Mouse (Mus musculus) erythroid progenitor cell, adult 5-6 weeks (primary cell): ENCODE measurements around the gene Gal3st4. TPM values are rescaled to one million over a fixed set of nuclear protein-coding genes. Genes with fewer than 3 reads are reported as not detected.
"Not testable (repeated sequence)": the region's sequence is repeated elsewhere in the genome, so short reads cannot be mapped to it uniquely, and the experiment has no call there.

Source experiments
- ATAC-seq: replicated peaks from 2 replicates; pipeline ENCODE4 v1.8.0; 2016; ENCODE audit warnings: moderate number of reproducible peaks, mild to moderate bottlenecking, moderate TSS enrichment, inconsistent platforms; ENCODE audit not compliant: poor library complexity, low FRiP score, severe bottlenecking
- total RNA-seq, 2 experiments: library from RNA; stranded (forward) in 1 of 2; stranded (reverse) in 1 of 2; fragments of 150-400 nt in 1 of 2; fragments of 186-747, 209-891 nt in 1 of 2; gene quantifications; 2 replicates each; pipeline versions ENCODE4 v1.2.3 to v1.2.4; 2015 to 2017; ENCODE audit warnings: low replicate concordance in 2 of 2

Gene Gal3st4
- total RNA-seq, 2 experiments from 2014 or later: not detected

DNA sequence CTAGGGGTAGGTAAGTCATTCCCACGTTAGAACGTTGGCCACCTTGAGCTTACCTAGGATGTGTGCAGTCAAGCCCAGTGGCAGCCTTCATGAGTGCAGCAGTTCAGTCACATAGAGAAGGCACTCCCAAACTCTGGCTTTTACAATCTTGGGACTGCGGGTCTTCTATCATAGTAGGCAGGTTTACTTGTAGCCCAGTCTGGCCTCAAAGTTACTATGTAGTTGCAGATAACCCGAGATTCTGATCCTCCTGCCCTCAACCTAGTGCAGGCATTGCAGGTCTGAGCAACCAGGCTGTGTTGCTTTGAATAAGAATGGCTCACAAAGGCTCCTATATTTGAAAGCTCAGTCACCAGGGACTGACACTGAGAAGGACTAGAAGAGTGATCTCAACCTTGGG, 46.1 kb downstream of the Gal3st4 start:
- ATAC-seq: no peak

DNA sequence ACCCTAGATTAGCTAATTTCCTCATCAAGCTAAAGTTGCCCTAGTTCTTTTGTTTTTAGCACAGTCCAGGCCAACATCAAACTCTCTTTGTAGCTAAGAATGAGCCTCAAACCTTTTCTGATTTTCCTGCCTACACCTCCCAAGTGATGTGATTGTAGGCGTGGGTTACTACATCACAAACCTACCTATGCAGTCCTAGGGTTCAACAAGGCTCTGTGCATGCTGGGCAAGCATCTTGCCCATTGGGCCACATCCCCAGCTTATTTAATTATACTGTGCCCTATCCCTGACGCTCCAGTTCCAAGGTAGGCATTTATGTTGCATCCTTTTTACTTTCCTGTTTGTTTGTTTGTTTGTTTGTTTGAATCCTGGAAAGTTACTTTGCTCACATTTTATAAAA, 46.9 kb downstream of the Gal3st4 start, which contains the start of gene Nxpe5:
Nxpe5 (plus strand) TSS at position 199 of the 400 bp plus-strand sequence.
- no peak for ATAC-seq

DNA sequence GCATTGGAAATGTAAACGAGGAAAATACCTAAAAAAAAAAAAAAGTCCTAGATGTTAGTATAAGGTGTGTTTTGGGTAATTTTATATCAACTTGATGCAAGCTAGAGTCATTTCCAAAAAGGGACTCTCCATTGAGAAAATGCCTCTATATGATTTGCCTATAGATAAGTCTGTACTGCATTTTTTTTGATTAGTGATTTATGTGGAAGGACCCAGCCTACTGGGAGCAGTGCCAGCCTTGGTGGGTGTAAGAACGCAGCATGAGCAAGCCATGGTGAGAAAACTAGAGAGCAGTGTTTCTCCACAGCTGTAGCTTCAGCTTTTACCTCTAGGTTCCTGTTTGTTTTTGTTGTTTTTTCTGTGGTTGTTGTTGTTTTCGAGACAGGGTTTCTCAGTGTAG, 49.4 kb downstream of the Gal3st4 start:
- no peak for ATAC-seq

GRCm38 (mm10) chr5:138222111-138222510, 50.5 kb downstream of the Gal3st4 start:
- 0 out of 2 replicates have a peak, but pooled peaks have one; percentile 57 for ATAC-seq

- ATAC-seq: no peak
These were observed 52.8 kb downstream of the Gal3st4 start for GRCm38 (mm10) chr5:138219864-138220263.

DNA sequence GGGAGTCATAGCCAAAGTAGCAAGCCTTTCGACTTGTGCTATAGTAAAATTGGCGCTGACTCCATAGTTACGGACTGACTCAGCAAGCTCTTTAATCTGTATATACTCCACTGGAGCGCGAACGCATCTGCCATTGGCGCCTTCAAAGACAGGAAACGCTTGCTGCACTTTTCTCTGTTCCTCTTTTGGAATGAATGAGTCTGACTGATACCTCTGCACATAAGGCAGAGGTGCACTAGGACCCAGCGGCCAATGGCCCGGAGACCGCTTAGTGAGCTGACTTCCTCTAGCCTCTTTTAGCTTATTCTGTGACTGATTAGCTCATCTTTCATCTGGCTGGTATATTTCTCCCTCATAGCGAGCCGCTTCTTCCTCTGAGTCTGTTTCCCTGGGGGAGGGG, 56.0 kb downstream of the Gal3st4 start:
- not testable (repeated sequence) for ATAC-seq

Other genes with a start within 250 kb of the Gal3st4 start
- not detected in 2 replicates for gene Smok3c, start 219.6 kb downstream of the Gal3st4 start, total RNA-seq (2015; ENCODE audit: low replicate concordance)
- not detected in 2 replicates for gene Smok3c, start 219.6 kb downstream of the Gal3st4 start, total RNA-seq (2017; ENCODE audit: low replicate concordance)
- 12.6 and 20.5 TPM in 2 replicates for gene Zkscan1, start 187.8 kb downstream of the Gal3st4 start, total RNA-seq (2015; ENCODE audit: low replicate concordance)
- gene Zkscan1, start 187.8 kb downstream of the Gal3st4 start, total RNA-seq (2017; ENCODE audit: low replicate concordance): 14.4 and 16.7 TPM in 2 replicates
- gene Zscan21, start 155.9 kb downstream of the Gal3st4 start, total RNA-seq (2015; ENCODE audit: low replicate concordance): 14.7 and 16.6 TPM in 2 replicates
- gene Zscan21, start 155.9 kb downstream of the Gal3st4 start, total RNA-seq (2017; ENCODE audit: low replicate concordance): 5.7 and 12.6 TPM in 2 replicates
- 3.4 and 8.6 TPM in 2 replicates for gene Zfp113, start 117.1 kb downstream of the Gal3st4 start, total RNA-seq (2015; ENCODE audit: low replicate concordance)
- 2.0 and 4.1 TPM in 2 replicates for gene Zfp113, start 117.1 kb downstream of the Gal3st4 start, total RNA-seq (2017; ENCODE audit: low replicate concordance)
- gene Cops6, start 111.8 kb downstream of the Gal3st4 start, total RNA-seq (2015; ENCODE audit: low replicate concordance): 34.2 and 54.1 TPM in 2 replicates
- gene Cops6, start 111.8 kb downstream of the Gal3st4 start, total RNA-seq (2017; ENCODE audit: low replicate concordance): 10.1 and 22.2 TPM in 2 replicates
- 9.6 and 16.2 TPM in 2 replicates for gene Ap4m1, start 100.8 kb downstream of the Gal3st4 start, total RNA-seq (2015; ENCODE audit: low replicate concordance)
- gene Ap4m1, start 100.8 kb downstream of the Gal3st4 start, total RNA-seq (2017; ENCODE audit: low replicate concordance): 18.1 and 19.4 TPM in 2 replicates
- gene Mcm7, start 100.4 kb downstream of the Gal3st4 start, total RNA-seq (2015; ENCODE audit: low replicate concordance): 218 and 223 TPM in 2 replicates
- 304 and 424 TPM in 2 replicates for gene Mcm7, start 100.4 kb downstream of the Gal3st4 start, total RNA-seq (2017; ENCODE audit: low replicate concordance)
- gene Taf6, start 85.4 kb downstream of the Gal3st4 start, total RNA-seq (2015; ENCODE audit: low replicate concordance): 40.4 and 42.3 TPM in 2 replicates
- gene Taf6, start 85.4 kb downstream of the Gal3st4 start, total RNA-seq (2017; ENCODE audit: low replicate concordance): 21.8 and 30.3 TPM in 2 replicates
- gene Cnpy4, start 85.4 kb downstream of the Gal3st4 start, total RNA-seq (2015; ENCODE audit: low replicate concordance): 13.0 and 23.8 TPM in 2 replicates
- 23.5 and 29.3 TPM in 2 replicates for gene Cnpy4, start 85.4 kb downstream of the Gal3st4 start, total RNA-seq (2017; ENCODE audit: low replicate concordance)
- 0.72 TPM in 1 of 2 replicates, not detected in the other for gene Mblac1, start 78.5 kb downstream of the Gal3st4 start, total RNA-seq (2015; ENCODE audit: low replicate concordance)
- 0.53 and 1.4 TPM in 2 replicates for gene Mblac1, start 78.5 kb downstream of the Gal3st4 start, total RNA-seq (2017; ENCODE audit: low replicate concordance)
- gene Nxpe5, start 46.9 kb downstream of the Gal3st4 start, total RNA-seq (2015; ENCODE audit: low replicate concordance): 0.84 and 1.1 TPM in 2 replicates
- gene Nxpe5, start 46.9 kb downstream of the Gal3st4 start, total RNA-seq (2017; ENCODE audit: low replicate concordance): 0.39 TPM in 1 of 2 replicates, not detected in the other
- 22.3 and 26.4 TPM in 2 replicates for gene Lamtor4, start 17.4 kb downstream of the Gal3st4 start, total RNA-seq (2015; ENCODE audit: low replicate concordance)
- 4.6 and 5.4 TPM in 2 replicates for gene Lamtor4, start 17.4 kb downstream of the Gal3st4 start, total RNA-seq (2017; ENCODE audit: low replicate concordance)
- gene BC037034, start 8.8 kb downstream of the Gal3st4 start, total RNA-seq (2015; ENCODE audit: low replicate concordance): 15.5 and 16.8 TPM in 2 replicates
- gene BC037034, start 8.8 kb downstream of the Gal3st4 start, total RNA-seq (2017; ENCODE audit: low replicate concordance): 7.6 and 8.9 TPM in 2 replicates
- not detected in 2 replicates for gene Gm43720, start 7.1 kb upstream of the Gal3st4 start, total RNA-seq (2015; ENCODE audit: low replicate concordance)
- gene Gm43720, start 7.1 kb upstream of the Gal3st4 start, total RNA-seq (2017; ENCODE audit: low replicate concordance): not detected in 2 replicates
- gene Gpc2, start 7.2 kb upstream of the Gal3st4 start, total RNA-seq (2015; ENCODE audit: low replicate concordance): not detected in 2 replicates
- gene Gpc2, start 7.2 kb upstream of the Gal3st4 start, total RNA-seq (2017; ENCODE audit: low replicate concordance): 0.39 TPM in 1 of 2 replicates, not detected in the other
- gene Stag3, start 7.4 kb upstream of the Gal3st4 start, total RNA-seq (2015; ENCODE audit: low replicate concordance): 52.4 and 92.6 TPM in 2 replicates
- 51.5 and 56.2 TPM in 2 replicates for gene Stag3, start 7.4 kb upstream of the Gal3st4 start, total RNA-seq (2017; ENCODE audit: low replicate concordance)
- gene Pvrig, start 69.1 kb upstream of the Gal3st4 start, total RNA-seq (2015; ENCODE audit: low replicate concordance): not detected in 2 replicates
- not detected in 2 replicates for gene Pvrig, start 69.1 kb upstream of the Gal3st4 start, total RNA-seq (2017; ENCODE audit: low replicate concordance)
- gene Zfp157, start 168.6 kb upstream of the Gal3st4 start, total RNA-seq (2015; ENCODE audit: low replicate concordance): 1.7 TPM in 1 of 2 replicates, not detected in the other
- 1.7 and 3.3 TPM in 2 replicates for gene Zfp157, start 168.6 kb upstream of the Gal3st4 start, total RNA-seq (2017; ENCODE audit: low replicate concordance)